Mouse (Mus musculus): ENCODE data around the gene Wipf3.

Wipf3 gene

GRCm38 (mm10) chr6:54432191-54432590 lies 2.8 kb downstream of the Wipf3 start:
- DNase-seq (ENCODE audit: low spot score in 2 of 2): no peak

GRCm38 (mm10) chr6:54432806-54433545 lies 3.6 kb downstream of the Wipf3 start:
- no peak for DNase-seq (ENCODE audit: low spot score in 2 of 2)

- no peak for DNase-seq (ENCODE audit: low spot score in 2 of 2)
Observed at GRCm38 (mm10) chr6:54434171-54434570, 4.8 kb downstream of the Wipf3 start.

GRCm38 (mm10) chr6:54435663-54436062 lies 6.3 kb downstream of the Wipf3 start:
- DNase-seq (ENCODE audit: low spot score in 2 of 2): no peak

GRCm38 (mm10) chr6:54436286-54436685 lies 6.9 kb downstream of the Wipf3 start:
- DNase-seq (ENCODE audit: low spot score in 2 of 2): no peak

- DNase-seq (ENCODE audit: low spot score in 2 of 2): no peak
Observed at GRCm38 (mm10) chr6:54438510-54438909, 9.1 kb downstream of the Wipf3 start.

- DNase-seq (ENCODE audit: low spot score in 2 of 2): no peak
Observed at GRCm38 (mm10) chr6:54440658-54441057, 11.3 kb downstream of the Wipf3 start.

- DNase-seq (ENCODE audit: low spot score in 2 of 2): no peak
Observed at GRCm38 (mm10) chr6:54443657-54444056, 14.3 kb downstream of the Wipf3 start.

GRCm38 (mm10) chr6:54444086-54444485 lies 14.7 kb downstream of the Wipf3 start:
- DNase-seq (ENCODE audit: low spot score in 2 of 2): no peak

GRCm38 (mm10) chr6:54445249-54445818 lies 15.9 kb downstream of the Wipf3 start:
- DNase-seq (ENCODE audit: low spot score in 2 of 2): no peak

GRCm38 (mm10) chr6:54447353-54447752 lies 17.9 kb downstream of the Wipf3 start:
- DNase-seq (ENCODE audit: low spot score in 2 of 2): no peak

- DNase-seq (ENCODE audit: low spot score in 2 of 2): no peak
Observed at GRCm38 (mm10) chr6:54459661-54460060, 30.3 kb downstream of the Wipf3 start.

GRCm38 (mm10) chr6:54460172-54460914 lies 30.9 kb downstream of the Wipf3 start:
- DNase-seq (ENCODE audit: low spot score in 2 of 2): peak; percentile 9 to 22

GRCm38 (mm10) chr6:54460915-54461671 lies 31.7 kb downstream of the Wipf3 start:
- peak; percentile 1 to 27 for DNase-seq (ENCODE audit: low spot score in 2 of 2)

- no peak for DNase-seq (ENCODE audit: low spot score in 2 of 2)
Observed at GRCm38 (mm10) chr6:54462766-54463165, 33.4 kb downstream of the Wipf3 start.

GRCm38 (mm10) chr6:54463701-54464458 lies 34.5 kb downstream of the Wipf3 start:
- no peak for DNase-seq (ENCODE audit: low spot score in 2 of 2)

- DNase-seq (ENCODE audit: low spot score in 2 of 2): no peak
Observed at GRCm38 (mm10) chr6:54464926-54465325, 35.5 kb downstream of the Wipf3 start.

- DNase-seq (ENCODE audit: low spot score in 2 of 2): no peak
Observed at GRCm38 (mm10) chr6:54467371-54467770, 38.0 kb downstream of the Wipf3 start.

GRCm38 (mm10) chr6:54471866-54472265 lies 42.5 kb downstream of the Wipf3 start:
- no peak for DNase-seq (ENCODE audit: low spot score in 2 of 2)

GRCm38 (mm10) chr6:54472846-54473715 lies 43.7 kb downstream of the Wipf3 start:
- no peak for DNase-seq (ENCODE audit: low spot score in 2 of 2)

Measured in natural killer cell, adult 2 months (primary cell).